Mouse (Mus musculus) CH12.LX (cell line): ENCODE measurements around the gene Atl3. TPM values are rescaled to one million over a fixed set of nuclear protein-coding genes. Genes with fewer than 3 reads are reported as not detected.

Experiments
- DNase-seq: peaks from one replicate; pipeline ENCODE4 v3.0.0-alpha.2; 2013; ENCODE audit errors: extremely low read depth
- H3K27ac ChIP-seq: 2 replicates; pipeline ENCODE4 v1.5.1; 2012; ENCODE audit warnings: low read depth, mild to moderate bottlenecking, control low read depth, moderate library complexity; ENCODE audit not compliant: insufficient read depth
- H3K27me3 ChIP-seq: replicated peaks from 2 replicates; pipeline ENCODE3; 2012; ENCODE audit warnings: inconsistent platforms
- H3K36me3 ChIP-seq, 2 experiments: replicated peaks in 1 of 2; 2 replicates each; pipeline versions ENCODE3 to v1.6.1; 2012; ENCODE audit warnings: inconsistent platforms in 1 of 2, low read length in 1 of 2, mild to moderate bottlenecking in 1 of 2, mixed read lengths in 1 of 2, moderate library complexity in 1 of 2; ENCODE audit not compliant: control insufficient read depth in 1 of 2, insufficient read depth in 1 of 2
- H3K4me1 ChIP-seq, 2 experiments: 2 replicates each; pipeline ENCODE4 v1.6.1; 2012; ENCODE audit warnings: inconsistent platforms in 1 of 2, moderate library complexity in 1 of 2; ENCODE audit not compliant: insufficient read depth in 2 of 2, control insufficient read depth in 1 of 2
- H3K4me2 ChIP-seq: 2 replicates; pipeline ENCODE4 v1.6.1; 2012; ENCODE audit warnings: low read depth, mild to moderate bottlenecking, control low read depth; ENCODE audit not compliant: poor library complexity, insufficient read depth, severe bottlenecking
- H3K4me3 ChIP-seq, 3 experiments: fragments of 150-350 bp in 1 of 3; sonication (generic) in 1 of 3; replicated peaks in 1 of 3; 2 replicates each; pipeline versions ENCODE3 to v1.5.1; 2011 to 2012; ENCODE audit warnings: low read depth in 2 of 3, low read length in 2 of 3, mild to moderate bottlenecking in 2 of 3, moderate library complexity in 2 of 3, control low read depth in 1 of 3, improper control_type of control experiment in 1 of 3, inconsistent platforms in 1 of 3, mixed read lengths in 1 of 3; ENCODE audit not compliant: poor library complexity in 1 of 3
- H3K79me2 ChIP-seq: replicated peaks from 2 replicates; pipeline ENCODE4 v1.6.1; 2012; ENCODE audit warnings: mild to moderate bottlenecking, moderate library complexity; ENCODE audit not compliant: control insufficient read depth, poor library complexity, insufficient read depth, severe bottlenecking; ENCODE audit errors: extremely low read depth
- H3K9ac ChIP-seq: 2 replicates; pipeline ENCODE4 v1.6.1; 2012; ENCODE audit warnings: low read depth, mild to moderate bottlenecking, control low read depth, moderate library complexity; ENCODE audit not compliant: insufficient read depth
- H3K9me3 ChIP-seq: replicated peaks from 2 replicates; pipeline ENCODE3; 2012; ENCODE audit warnings: low read length, inconsistent platforms, mixed read lengths
- BHLHE40 ChIP-seq: IDR thresholded peaks from 2 replicates; pipeline ENCODE4 v1.6.1; 2011; ENCODE audit warnings: mild to moderate bottlenecking, low read depth, low read length, improper control_type of control experiment
- CHD1 ChIP-seq: IDR thresholded peaks from 2 replicates; pipeline ENCODE4 v1.6.1; 2012; ENCODE audit warnings: low read depth, low read length, improper control_type of control experiment, inconsistent platforms
- CHD2 ChIP-seq: IDR thresholded peaks from 2 replicates; pipeline ENCODE4 v1.6.1; 2011; ENCODE audit warnings: low read length, improper control_type of control experiment
- CTCF ChIP-seq, 2 experiments: IDR thresholded peaks in 1 of 2; conservative IDR thresholded peaks in 1 of 2; 2 replicates each; pipeline ENCODE4 v1.5.1; 2011 to 2012; ENCODE audit warnings: low read depth in 2 of 2, low read length in 2 of 2, improper control_type of control experiment in 1 of 2, inconsistent platforms in 1 of 2, mild to moderate bottlenecking in 1 of 2, moderate library complexity in 1 of 2
- E2F4 ChIP-seq: IDR thresholded peaks from 2 replicates; pipeline ENCODE4 v1.6.1; 2011; ENCODE audit warnings: low read depth, low read length, improper control_type of control experiment; ENCODE audit not compliant: insufficient replicate concordance
- ELF1 ChIP-seq: IDR thresholded peaks from 2 replicates; pipeline ENCODE4 v1.6.1; 2014; ENCODE audit warnings: low read depth, mild to moderate bottlenecking, inconsistent platforms, low read length, improper control_type of control experiment
- EP300 ChIP-seq: IDR thresholded peaks from 2 replicates; pipeline ENCODE4 v1.6.1; 2011; ENCODE audit warnings: low read length, improper control_type of control experiment
- ETS1 ChIP-seq: conservative IDR thresholded peaks from 2 replicates; pipeline ENCODE4 v1.6.1; 2012; ENCODE audit warnings: low read depth, mild to moderate bottlenecking, inconsistent platforms, low read length, improper control_type of control experiment, moderate library complexity
- GABPA ChIP-seq: IDR thresholded peaks from 2 replicates; pipeline ENCODE4 v1.6.1; 2012; ENCODE audit warnings: low read depth, low read length, improper control_type of control experiment, inconsistent platforms; ENCODE audit not compliant: insufficient replicate concordance
- HCFC1 ChIP-seq: IDR thresholded peaks from 2 replicates; pipeline ENCODE4 v1.6.1; 2012; ENCODE audit warnings: low read depth, mild to moderate bottlenecking, inconsistent platforms, low read length, improper control_type of control experiment
- IRF4 ChIP-seq: IDR thresholded peaks from 2 replicates; pipeline ENCODE4 v1.6.1; 2014; ENCODE audit warnings: low read depth, mild to moderate bottlenecking, inconsistent platforms, low read length, improper control_type of control experiment
- JUN ChIP-seq: IDR thresholded peaks from 2 replicates; pipeline ENCODE4 v1.6.1; 2011; ENCODE audit warnings: low read depth, mild to moderate bottlenecking, low read length, improper control_type of control experiment, moderate library complexity; ENCODE audit not compliant: insufficient read depth
- JUND ChIP-seq: conservative IDR thresholded peaks from 2 replicates; pipeline ENCODE4 v1.6.1; 2011; ENCODE audit warnings: low read depth, low read length, improper control_type of control experiment
- KAT2A ChIP-seq: IDR thresholded peaks from 2 replicates; pipeline ENCODE4 v1.6.1; 2012; ENCODE audit warnings: low read length, improper control_type of control experiment, inconsistent platforms; ENCODE audit not compliant: insufficient replicate concordance
- MAX ChIP-seq: IDR thresholded peaks from 2 replicates; pipeline ENCODE4 v1.6.1; 2011; ENCODE audit warnings: low read length, improper control_type of control experiment
- MAZ ChIP-seq: IDR thresholded peaks from 2 replicates; pipeline ENCODE4 v1.6.1; 2012; ENCODE audit warnings: low read depth, mild to moderate bottlenecking, inconsistent platforms, low read length, improper control_type of control experiment, moderate library complexity
- MEF2A ChIP-seq: IDR thresholded peaks from 2 replicates; pipeline ENCODE4 v1.6.1; 2014; ENCODE audit warnings: low read depth, mild to moderate bottlenecking, inconsistent platforms, low read length, improper control_type of control experiment, borderline replicate concordance
- MXI1 ChIP-seq: IDR thresholded peaks from 2 replicates; pipeline ENCODE4 v1.6.1; 2011; ENCODE audit warnings: mild to moderate bottlenecking, low read depth, low read length, improper control_type of control experiment
- MYC ChIP-seq: IDR thresholded peaks from 2 replicates; pipeline ENCODE4 v1.6.1; 2011; ENCODE audit warnings: low read depth, mild to moderate bottlenecking, improper control_type of control experiment, low read length
- NELFE ChIP-seq: IDR thresholded peaks from 2 replicates; pipeline ENCODE4 v1.6.1; 2011; ENCODE audit warnings: low read depth, low read length, improper control_type of control experiment
- NRF1 ChIP-seq: IDR thresholded peaks from 2 replicates; pipeline ENCODE4 v1.6.1; 2014; ENCODE audit warnings: low read depth, mild to moderate bottlenecking, inconsistent platforms, low read length, improper control_type of control experiment, moderate library complexity
- POLR2A ChIP-seq: IDR thresholded peaks from 2 replicates; pipeline ENCODE4 v1.6.1; 2011; ENCODE audit warnings: low read depth, mild to moderate bottlenecking, improper control_type of control experiment, low read length
- POLR2AphosphoS2 ChIP-seq: IDR thresholded peaks from 2 replicates; pipeline ENCODE4 v1.6.1; 2011; ENCODE audit warnings: low read depth, low read length, improper control_type of control experiment
- RAD21 ChIP-seq: IDR thresholded peaks from 2 replicates; pipeline ENCODE4 v1.6.1; 2011; ENCODE audit warnings: low read depth, mild to moderate bottlenecking, low read length, improper control_type of control experiment, moderate library complexity
- SIN3A ChIP-seq: IDR thresholded peaks from 2 replicates; pipeline ENCODE4 v1.6.1; 2012; ENCODE audit warnings: low read length, improper control_type of control experiment, inconsistent platforms
- SMC3 ChIP-seq: IDR thresholded peaks from 2 replicates; pipeline ENCODE4 v1.6.1; 2011; ENCODE audit warnings: low read depth, low read length, improper control_type of control experiment
- TBP ChIP-seq: conservative IDR thresholded peaks from 2 replicates; pipeline ENCODE4 v1.6.1; 2011; ENCODE audit warnings: low read depth, low read length, improper control_type of control experiment
- TCF12 ChIP-seq: IDR thresholded peaks from 2 replicates; pipeline ENCODE4 v1.6.1; 2014; ENCODE audit warnings: low read depth, mild to moderate bottlenecking, inconsistent platforms, low read length, improper control_type of control experiment
- USF1 ChIP-seq: IDR thresholded peaks from 2 replicates; pipeline ENCODE4 v1.6.1; 2014; ENCODE audit warnings: low read depth, mild to moderate bottlenecking, inconsistent platforms, low read length, improper control_type of control experiment
- ZC3H11A ChIP-seq: IDR thresholded peaks from 2 replicates; pipeline ENCODE4 v1.6.1; 2012; ENCODE audit warnings: low read depth, mild to moderate bottlenecking, inconsistent platforms, low read length, improper control_type of control experiment
- ZKSCAN1 ChIP-seq: IDR thresholded peaks from 2 replicates; pipeline ENCODE4 v1.6.1; 2012; ENCODE audit warnings: low read depth, inconsistent platforms, low read length, improper control_type of control experiment, borderline replicate concordance
- ZMIZ1 ChIP-seq: IDR thresholded peaks from 2 replicates; pipeline ENCODE4 v1.6.1; 2012; ENCODE audit warnings: low read depth, mild to moderate bottlenecking, inconsistent platforms, low read length, improper control_type of control experiment
- ZNF384 ChIP-seq: IDR thresholded peaks from 2 replicates; pipeline ENCODE4 v1.6.1; 2012; ENCODE audit warnings: low read depth, low read length, improper control_type of control experiment, inconsistent platforms
- dilution Hi-C: fragments of 300-500 bp; cut with MboI; formaldehyde crosslinking; loops from 2 replicates; pipeline ENCODE4 v1.14.3; 2020; ENCODE audit warnings: low sequenced_read_pairs; ENCODE audit not compliant: extremely low pct_unique_long_range_greater_than_20kb, extremely low pct_ligation_motif_present
- in situ Hi-C: fragments of 300-500 bp; cut with MboI; formaldehyde crosslinking; loops from 3 replicates; pipeline ENCODE4 v1.14.3; 2019; ENCODE audit warnings: low sequenced_read_pairs, low pct_ligation_motif_present, low pct_unique_long_range_greater_than_20kb, mixed read lengths
- polyA plus RNA-seq: library from polyadenylated mRNA; unstranded; fragments of >175 nt; gene quantifications from 2 replicates; pipeline ENCODE4 v1.2.1, GENCODE M21; 2012; ENCODE audit warnings: low read depth; ENCODE audit not compliant: insufficient read length
- total RNA-seq, 2 experiments: library from RNA; depleted of rRNA; stranded (reverse); fragments of 300-350 nt in 1 of 2; fragments of >200 nt in 1 of 2; gene quantifications; 2 replicates each; pipeline ENCODE4 v1.2.3; 2012 to 2014

The Atl3 gene
- total and polyA plus RNA-seq, 3 experiments, result 9.2 to 17.5 (median 14.3) TPM

GRCm38 (mm10) chr19:7495221-7496038 is 1.6 kb downstream of the Atl3 start:
- Histone ChIP-seq H3K4me3 (peak overlapping the region; percentile 50 to 74 (median 68)), H3K4me2 (peak overlapping the region; percentile 76), H3K79me2 (peaks cover 10% of the 10 kb centered on the region), H3K36me3 (peaks cover 0 to 1% of the 10 kb centered on the region in 2 experiments), H3K9me3 (no peaks in the 10 kb centered on the region), H3K4me1 (peaks cover 0 to 3% of the 10 kb centered on the region in 2 experiments; a peak in 1 of 4 replicates), H3K27ac (no peak overlapping the region), H3K27me3 (no peaks in the 10 kb centered on the region), H3K9ac (peak overlapping the region; percentile 84)
- in situ Hi-C loops, result no loop called here
- dilution Hi-C loops, result no loop called here
- DNase-seq, result peak; percentile 22
- no peak for TF ChIP-seq JUND
- no peak for TF ChIP-seq TCF12
- no peak; the same call in 1 of the 2 replicates for TF ChIP-seq MXI1
- TF ChIP-seq ELF1, result no peak
- no peak for TF ChIP-seq JUN
- TF ChIP-seq RAD21, result no peak
- no peak for TF ChIP-seq MAZ
- TF ChIP-seq SIN3A, result peak; percentile 70
- no peak for TF ChIP-seq GABPA
- TF ChIP-seq MEF2A, result no peak
- no peak for TF ChIP-seq E2F4
- TF ChIP-seq HCFC1, result no peak; the same call in 1 of the 2 replicates
- no peak for TF ChIP-seq IRF4
- no peak; the same call in 1 of the 2 replicates for TF ChIP-seq TBP
- TF ChIP-seq ZMIZ1, result no peak
- no peak for TF ChIP-seq CTCF (conservative IDR thresholded peaks at IDR 0.05 in 1 of 2, IDR thresholded peaks at IDR 0.05 in 1 of 2; ENCODE audit: low read depth in 2 of 2, low read length in 2 of 2)
- TF ChIP-seq NELFE, result no peak
- no peak for TF ChIP-seq BHLHE40
- TF ChIP-seq KAT2A, result 0 out of 2 replicates have a peak, but pooled peaks have one; percentile 21
- no peak for TF ChIP-seq POLR2A
- no peak for TF ChIP-seq SMC3
- TF ChIP-seq EP300, result peak; percentile 13; the same call in 1 of the 2 replicates
- no peak for TF ChIP-seq POLR2AphosphoS2
- TF ChIP-seq CHD2, result no peak
- TF ChIP-seq MYC, result no peak
- TF ChIP-seq ZKSCAN1, result no peak
- no peak for TF ChIP-seq ETS1
- TF ChIP-seq MAX, result no peak
- no peak for TF ChIP-seq USF1
- no peak; the same call in 1 of the 2 replicates for TF ChIP-seq CHD1
- TF ChIP-seq ZC3H11A, result no peak
- peak; percentile 96 for TF ChIP-seq ZNF384
- no peak for TF ChIP-seq NRF1
